12 mouse cellular contexts compared by ENCODE assay signal in genomic region chr1:150480674-150481073, GRCm38 (mm10). TPM values are rescaled to one million over a fixed set of nuclear protein-coding genes. Genes with fewer than 3 reads are reported as not detected.
A peak's percentile ranks its signal among the peaks of the same experiment; 100 is the strongest.
DNase-seq lines count a peak whose midpoint lies in the region; ATAC-seq and TF ChIP-seq lines count a peak whose summit lies in the region.
"Had no signal": no experiment of that assay in that cellular context is flagged by ENCODE, and none has a peak within 500 bp of the region (broad histone marks: within the 10 kb centered on the region; RNA-seq: fewer than 3 reads in every experiment).

No protein-coding gene starts in this region.

- no peak overlapping the region for H3K9ac ChIP-seq in hindbrain, embryonic 11.5 days (ENCODE audit: low read depth, low read length)
- H3K9ac ChIP-seq in hindbrain, postnatal 0 days (replicated peaks; ENCODE audit: low read length) = no peak overlapping the region
- no peak overlapping the region for H3K9ac ChIP-seq in midbrain, embryonic 14.5 days (replicated peaks; ENCODE audit: low read length)
- H3K9ac ChIP-seq: forebrain, embryonic 15.5 days; hindbrain, embryonic 15.5 days had no signal

- no peak overlapping the region for H3K4me2 ChIP-seq in hindbrain, embryonic 11.5 days (replicated peaks; ENCODE audit: low read depth, low read length)
- no peak overlapping the region for H3K4me2 ChIP-seq in hindbrain, postnatal 0 days (ENCODE audit: low read depth, low read length)
- H3K4me2 ChIP-seq in midbrain, embryonic 14.5 days (ENCODE audit: low read length) = no peak overlapping the region
- H3K4me2 ChIP-seq: forebrain, embryonic 15.5 days; hindbrain, embryonic 15.5 days had no signal

- 62% methylated on average over 5 of the region's 5 CpGs for WGBS in hindbrain, embryonic 11.5 days
- 82% methylated on average over 5 of the region's 5 CpGs for WGBS in hindbrain, postnatal 0 days
- WGBS in midbrain, embryonic 14.5 days = 92% methylated on average over 5 of the region's 5 CpGs

- H3K9me3 ChIP-seq in hindbrain, embryonic 11.5 days (ENCODE audit: control insufficient read depth, low read length) = no peaks in the 10 kb centered on the region
- H3K9me3 ChIP-seq in hindbrain, postnatal 0 days (ENCODE audit: low read length) = no peaks in the 10 kb centered on the region
- no peaks in the 10 kb centered on the region for H3K9me3 ChIP-seq in midbrain, embryonic 14.5 days (ENCODE audit: control insufficient read depth, low read length)
- H3K9me3 ChIP-seq: forebrain, embryonic 15.5 days; hindbrain, embryonic 15.5 days had no signal

- no peak for TF ChIP-seq CTCF in hindbrain, postnatal 0 days (IDR thresholded peaks at IDR 0.05; ENCODE audit: low read depth)

- no peaks in the 10 kb centered on the region for H3K36me3 ChIP-seq in hindbrain, embryonic 11.5 days (ENCODE audit: control insufficient read depth, insufficient read depth, low read length)
- no peaks in the 10 kb centered on the region for H3K36me3 ChIP-seq in hindbrain, postnatal 0 days (ENCODE audit: insufficient read depth, low read length)
- H3K36me3 ChIP-seq in midbrain, embryonic 14.5 days (ENCODE audit: control insufficient read depth, insufficient read depth, low read length) = no peaks in the 10 kb centered on the region
- H3K36me3 ChIP-seq: forebrain, embryonic 15.5 days; hindbrain, embryonic 15.5 days had no signal

- ATAC-seq in hindbrain, embryonic 11.5 days (ENCODE audit: low FRiP score) = no peak
- ATAC-seq in hindbrain, postnatal 0 days = no peak
- ATAC-seq in midbrain, embryonic 14.5 days (ENCODE audit: low FRiP score, low TSS enrichment) = no peak
- ATAC-seq: forebrain, embryonic 15.5 days had no signal

- no peak overlapping the region for H3K4me3 ChIP-seq in hindbrain, embryonic 11.5 days (ENCODE audit: low read depth, low read length)
- no peak overlapping the region for H3K4me3 ChIP-seq in hindbrain, postnatal 0 days (ENCODE audit: low read length)
- no peak overlapping the region for H3K4me3 ChIP-seq in midbrain, embryonic 14.5 days (replicated peaks; ENCODE audit: low read depth, low read length)
- H3K4me3 ChIP-seq: forebrain, embryonic 15.5 days; hindbrain, embryonic 15.5 days had no signal

- no peaks in the 10 kb centered on the region for H3K27me3 ChIP-seq in hindbrain, embryonic 11.5 days (ENCODE audit: control insufficient read depth, insufficient read depth, low read length)
- no peaks in the 10 kb centered on the region for H3K27me3 ChIP-seq in hindbrain, postnatal 0 days (ENCODE audit: insufficient read depth, low read length)
- no peaks in the 10 kb centered on the region for H3K27me3 ChIP-seq in midbrain, embryonic 14.5 days (ENCODE audit: control insufficient read depth, insufficient read depth, low read length)
- H3K27me3 ChIP-seq: forebrain, embryonic 15.5 days; hindbrain, embryonic 15.5 days had no signal

- peak; percentile 3 for DNase-seq in hindbrain, embryonic 11.5 days (ENCODE audit: low spot score)
- no peak for DNase-seq in hindbrain, postnatal 0 days (ENCODE audit: low spot score)
- peak; percentile 36 for DNase-seq in Muller cell, postnatal 12 days (ENCODE audit: inconsistent ontology term)
- peak; percentile 89 for DNase-seq in forelimb bud, embryonic 11.5 days (ENCODE audit: low read depth, low spot score)
- DNase-seq in hindlimb bud, embryonic 11.5 days (ENCODE audit: extremely low spot score, low read depth, low spot score) = peak; percentile 82
- DNase-seq in thymus, adult 18-20 months = no peak
- no peak for DNase-seq in MN1 (ENCODE audit: low spot score)
- DNase-seq in midbrain, embryonic 14.5 days = no peak
- DNase-seq: cerebellum, postnatal 25 days; layer of hippocampus, postnatal 36 days had no signal

- H3K27ac ChIP-seq in hindbrain, embryonic 11.5 days (ENCODE audit: low read depth, low read length) = no peak overlapping the region
- H3K27ac ChIP-seq in hindbrain, postnatal 0 days = no peak overlapping the region
- no peak overlapping the region for H3K27ac ChIP-seq in midbrain, embryonic 14.5 days (replicated peaks; ENCODE audit: low read depth, low read length)
- H3K27ac ChIP-seq: forebrain, embryonic 15.5 days; hindbrain, embryonic 15.5 days had no signal

- no peaks in the 10 kb centered on the region for H3K4me1 ChIP-seq in hindbrain, embryonic 11.5 days (replicated peaks; ENCODE audit: control insufficient read depth, insufficient read depth, low read length)
- no peaks in the 10 kb centered on the region for H3K4me1 ChIP-seq in hindbrain, postnatal 0 days (ENCODE audit: insufficient read depth, low read length)
- no peaks in the 10 kb centered on the region for H3K4me1 ChIP-seq in midbrain, embryonic 14.5 days (ENCODE audit: control insufficient read depth, insufficient read depth, low read length)
- H3K4me1 ChIP-seq: forebrain, embryonic 15.5 days; hindbrain, embryonic 15.5 days had no signal

RNA-seq across cellular contexts. Expression of gene Prg4, which starts 14.7 kb away (rescaled TPM):
- 0.54 and 0.71 TPM in 2 replicates for polyA plus RNA-seq in hindbrain, embryonic 11.5 days (2014; fragmentation: Nextera tagmentation; extraction: Ambion mirVana)
- total RNA-seq in hindbrain, postnatal 0 days (2014; rRNA removed) = 1.0 TPM in 1 of 2 replicates, not detected in the other
- polyA plus RNA-seq in hindbrain, postnatal 0 days (2015; fragmentation: Nextera tagmentation; extraction: Ambion mirVana) = 1.3 and 1.7 TPM in 2 replicates
- polyA plus RNA-seq in midbrain, embryonic 14.5 days (2014; fragmentation: Nextera tagmentation; extraction: Ambion mirVana) = 0.74 and 0.87 TPM in 2 replicates

Comparison
In these comparisons a context has a peak if more than half of its experiments do, and no peak if none do; other contexts are left out.
1. DNase-seq: peak in hindbrain, embryonic 11.5 days (single experiment), Muller cell, postnatal 12 days (single experiment), forelimb bud, embryonic 11.5 days (single experiment) and hindlimb bud, embryonic 11.5 days (single experiment); none in hindbrain, postnatal 0 days (single experiment), thymus, adult 18-20 months (0 of 2), MN1 (single experiment) and midbrain, embryonic 14.5 days (single experiment).